Mouse (Mus musculus): ENCODE measurements around the gene Amdhd2.
"Not testable (repeated sequence)": the region's sequence is repeated elsewhere in the genome, so short reads cannot be mapped to it uniquely, and the experiment has no call there.

Amdhd2 gene

DNA sequence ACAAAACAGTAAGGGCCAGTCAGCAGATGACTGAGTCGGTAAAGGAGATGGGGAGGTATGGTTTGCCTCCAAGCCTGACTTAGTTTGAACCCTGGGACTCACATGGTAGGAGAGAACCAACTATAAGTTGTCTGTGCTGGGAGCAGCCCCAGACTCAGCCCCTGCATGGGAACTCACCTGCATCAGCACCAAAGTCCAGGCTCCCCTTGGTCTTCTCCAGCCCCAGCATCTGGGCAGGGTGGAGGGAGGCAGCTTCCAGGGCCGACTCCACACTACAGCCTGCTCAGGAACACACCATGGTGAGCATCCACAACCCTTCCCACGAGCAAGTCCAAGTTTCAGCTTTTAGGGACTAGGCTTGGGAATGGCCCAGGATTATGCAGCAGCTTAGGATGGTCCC lies 7.2 kb downstream of the Amdhd2 start:
- DNase-seq (ENCODE audit: low read depth, low spot score) = no peak

DNA sequence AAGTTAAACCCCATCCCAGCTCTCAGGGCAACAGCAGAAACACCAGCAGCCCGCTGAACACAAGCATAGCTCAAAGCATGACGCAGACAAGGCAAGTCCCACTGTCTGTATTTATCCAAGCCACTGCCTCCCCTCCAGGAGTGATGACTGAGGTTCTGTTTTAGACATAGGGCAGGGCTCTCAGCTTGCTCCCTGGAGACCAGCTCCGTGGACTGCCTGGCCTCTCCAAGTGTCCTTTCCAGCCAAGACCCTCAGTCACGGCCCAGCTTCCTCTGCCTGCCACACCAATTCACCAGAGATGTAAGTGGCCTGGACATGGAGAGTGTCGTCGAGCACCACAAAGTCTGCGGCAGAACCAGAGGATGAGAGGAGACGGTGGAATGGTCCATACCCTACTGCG lies 7.8 kb downstream of the Amdhd2 start:
- no peak for DNase-seq (ENCODE audit: low read depth, low spot score)

DNA sequence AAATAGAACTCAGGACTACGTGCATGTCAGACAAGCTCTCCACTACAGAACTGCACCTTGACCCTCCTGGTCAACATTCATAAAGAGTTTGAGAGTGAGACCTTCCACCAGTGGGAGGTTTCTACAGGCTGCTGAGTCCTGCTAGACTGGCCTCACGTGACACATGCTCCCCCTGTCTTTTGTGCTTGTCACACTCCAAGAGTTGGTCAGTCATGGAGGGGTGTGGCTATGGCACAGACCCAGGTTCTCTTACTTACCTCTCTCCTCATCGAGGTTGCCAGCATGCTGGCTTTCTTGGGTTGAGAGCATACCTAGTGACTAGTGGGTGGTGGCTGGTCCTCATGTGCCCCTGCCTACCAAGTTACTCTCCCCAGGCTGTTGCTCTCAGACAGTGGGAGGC lies 9.1 kb downstream of the Amdhd2 start:
- no peak for DNase-seq (ENCODE audit: low read depth, low spot score)

DNA sequence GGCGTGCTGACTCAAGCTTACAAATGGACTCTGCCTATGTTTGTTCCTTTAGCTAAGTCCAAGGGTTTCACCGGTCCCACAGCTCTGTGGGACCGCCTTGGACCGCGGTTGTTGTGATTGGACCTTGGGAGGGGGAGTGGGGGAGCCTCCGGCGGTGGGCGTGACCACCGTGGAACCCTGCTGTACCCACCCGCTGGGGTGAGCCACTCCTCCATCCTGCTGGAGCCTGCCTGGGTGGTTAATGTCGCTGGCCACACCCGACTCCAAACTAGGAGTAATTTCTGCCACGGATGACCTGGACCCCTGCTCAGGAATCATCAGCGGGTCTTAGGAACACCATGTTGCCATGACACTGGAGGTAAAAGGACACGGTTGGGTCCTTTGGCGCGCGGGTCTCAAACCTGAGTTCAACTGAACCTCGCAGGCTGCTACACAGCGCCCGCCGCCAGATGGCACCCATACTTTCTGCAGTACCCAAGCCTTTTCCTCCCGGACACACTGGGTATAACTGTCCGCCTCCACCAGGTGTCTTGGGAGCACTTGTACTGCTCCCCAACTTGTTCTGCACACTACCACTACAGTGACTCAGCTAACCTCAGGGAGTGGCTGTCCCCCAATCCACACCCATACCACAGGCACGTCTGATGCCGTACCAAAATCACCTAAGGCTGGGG lies 11.5 kb downstream of the Amdhd2 start:
- peak; percentile 97 for DNase-seq (ENCODE audit: low read depth, low spot score)

DNA sequence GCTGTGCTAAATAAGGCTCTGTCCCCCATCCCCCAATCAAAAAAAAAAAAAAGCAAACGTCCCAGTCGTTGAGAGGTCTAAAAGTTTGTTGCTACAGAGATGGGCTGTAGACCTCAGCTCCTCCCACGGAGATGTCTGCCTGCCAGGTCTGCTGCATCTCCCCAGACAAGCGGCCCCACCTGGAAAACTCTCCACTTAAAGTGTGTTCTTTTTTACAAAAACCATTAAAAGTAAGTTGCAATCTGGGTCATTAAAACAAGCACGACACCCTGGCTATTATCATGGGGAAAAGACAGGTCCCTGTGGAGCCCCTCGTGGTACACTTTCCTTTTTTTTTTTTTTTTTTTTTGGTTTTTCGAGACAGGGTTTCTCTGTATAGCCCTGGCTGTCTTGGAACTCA lies 12.2 kb downstream of the Amdhd2 start:
- DNase-seq (ENCODE audit: low read depth, low spot score) = peak; percentile 66

DNA sequence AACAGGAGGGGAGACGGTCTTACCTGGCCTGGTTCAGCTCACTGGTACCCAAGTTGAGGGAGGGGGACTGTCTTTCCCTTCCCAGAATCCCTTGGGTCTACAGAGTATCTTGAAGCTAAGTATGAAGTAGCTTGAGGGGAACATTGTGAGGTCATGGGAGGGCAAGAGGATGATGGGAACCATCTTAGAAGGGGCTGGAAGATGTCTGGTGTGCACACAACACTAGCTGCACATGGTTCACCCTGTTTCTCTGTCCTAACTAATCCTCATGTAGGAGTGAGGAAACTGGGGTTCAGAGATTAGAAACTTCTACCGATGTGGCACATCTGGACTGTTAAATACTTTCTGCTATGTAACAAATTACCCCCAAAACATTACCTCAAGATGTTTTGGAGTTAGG lies 12.7 kb downstream of the Amdhd2 start, which contains the start of gene Pdpk1:
Gene Pdpk1 (minus strand): TSS at position 101 of the 400 bp plus-strand sequence.
- DNase-seq (ENCODE audit: low read depth, low spot score) = no peak

DNA sequence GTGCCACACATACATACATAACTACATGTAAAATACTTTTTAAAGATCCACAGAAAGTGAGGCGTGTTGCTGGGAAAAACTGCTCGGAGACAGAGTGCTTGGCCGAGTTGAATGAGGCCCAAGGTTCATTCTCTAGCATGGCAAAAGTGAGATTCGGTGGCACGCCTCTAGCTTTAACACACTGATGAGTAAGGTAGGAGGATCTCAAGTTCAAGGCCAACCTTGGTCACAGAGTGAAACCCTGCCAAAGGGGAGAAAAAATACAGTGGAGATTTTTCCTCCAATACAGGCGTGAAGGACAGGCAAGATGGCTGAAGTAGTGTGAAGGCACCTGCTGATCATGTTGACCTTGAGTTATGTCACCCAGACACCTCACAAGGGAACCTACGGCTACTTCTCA lies 14.1 kb downstream of the Amdhd2 start:
- no peak for DNase-seq (ENCODE audit: low read depth, low spot score)

DNA sequence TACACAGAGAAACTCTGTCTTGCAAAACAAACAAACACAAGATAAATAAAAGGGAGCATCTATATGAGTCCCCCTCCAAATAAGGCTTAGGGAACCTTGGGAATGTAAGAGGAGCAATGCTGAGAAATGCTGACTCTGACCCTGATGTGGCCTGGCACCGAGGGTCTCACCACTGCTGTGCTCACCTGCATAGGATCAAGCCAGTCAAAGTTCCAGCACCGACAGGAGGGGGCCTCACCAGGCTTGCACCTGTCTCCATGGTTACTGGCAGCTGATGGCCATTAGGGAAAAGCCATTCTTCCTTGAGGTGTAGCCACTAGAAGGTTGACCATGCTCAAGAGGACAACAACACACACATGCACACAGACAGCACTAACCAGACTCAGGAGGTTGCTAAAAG lies 20.7 kb downstream of the Amdhd2 start:
- DNase-seq (ENCODE audit: low read depth, low spot score) = no peak

DNA sequence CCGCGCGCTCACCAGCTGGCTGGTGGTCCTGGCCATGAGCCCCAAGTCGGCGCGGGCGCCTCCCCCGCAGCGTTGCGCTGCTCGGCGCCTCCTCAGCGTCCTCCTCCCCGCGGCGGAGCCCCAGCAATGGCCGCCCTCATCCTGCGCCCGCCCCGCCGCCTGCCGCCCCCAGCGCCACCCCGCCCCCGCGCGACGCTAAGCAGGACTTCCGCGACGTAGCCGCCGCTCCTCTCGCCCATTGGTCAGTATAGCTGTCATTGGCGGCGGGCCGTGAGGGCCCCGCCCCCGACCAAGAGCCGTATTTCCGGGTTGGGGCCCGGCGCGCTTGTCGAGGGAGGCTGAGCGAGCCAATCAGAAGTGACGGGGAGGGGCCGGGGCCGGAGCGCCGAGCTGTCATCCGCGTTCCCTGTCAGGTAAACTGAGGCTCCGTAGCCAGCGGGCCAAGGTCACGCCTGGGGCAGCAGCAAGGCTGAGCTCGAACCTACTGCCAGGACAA lies 22.1 kb downstream of the Amdhd2 start:
- DNase-seq (ENCODE audit: low read depth, low spot score) = peak; percentile 99

DNA sequence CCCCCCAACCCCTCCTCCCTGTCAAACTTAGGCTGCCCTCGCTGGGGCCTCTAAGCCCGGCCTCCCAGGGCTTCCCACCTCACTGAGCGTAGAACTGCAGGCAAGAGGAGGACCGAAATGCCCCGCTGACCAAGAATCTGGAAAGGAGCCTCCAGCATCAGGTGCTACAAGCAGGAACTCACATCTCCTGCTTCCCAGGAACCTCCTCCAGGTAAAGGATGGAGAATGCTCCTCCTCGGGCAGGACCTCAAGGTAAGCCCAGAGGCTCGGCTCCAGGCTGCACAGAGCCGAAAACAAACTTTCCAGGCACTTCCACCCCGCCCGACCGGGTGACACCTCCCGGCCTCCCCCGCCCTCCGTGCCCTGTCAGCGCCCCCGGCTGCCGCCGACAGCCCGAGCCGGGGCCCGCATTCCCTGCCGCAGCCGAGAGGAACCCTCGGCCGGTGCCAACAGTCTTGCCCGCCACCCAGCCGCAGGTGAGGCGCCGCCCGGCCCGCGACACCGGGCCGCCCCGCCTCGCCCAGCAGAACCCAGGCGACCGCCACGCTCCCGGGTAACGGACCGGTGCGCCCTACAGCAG lies 22.6 kb downstream of the Amdhd2 start:
- peak; percentile 38 for DNase-seq (ENCODE audit: low read depth, low spot score)

DNA sequence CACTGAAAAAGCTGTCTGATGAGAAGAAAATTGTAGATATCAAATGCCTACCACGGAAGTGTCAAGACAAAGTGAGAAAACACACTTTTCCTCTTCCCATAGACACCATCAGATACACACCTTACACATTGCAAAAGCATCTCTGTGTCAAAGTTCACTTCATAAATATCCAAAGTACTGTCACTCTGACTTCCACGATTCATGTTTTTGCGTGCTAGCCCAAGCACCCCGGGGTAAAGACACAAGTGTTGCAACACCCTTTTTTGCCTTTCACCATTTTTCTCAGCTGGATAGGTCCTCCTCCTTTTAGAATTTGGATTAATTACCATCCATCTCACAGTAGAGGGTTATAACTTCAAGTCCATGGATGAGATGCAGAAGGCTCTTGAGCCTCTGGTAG lies 23.6 kb downstream of the Amdhd2 start:
- DNase-seq (ENCODE audit: low read depth, low spot score) = no peak

DNA sequence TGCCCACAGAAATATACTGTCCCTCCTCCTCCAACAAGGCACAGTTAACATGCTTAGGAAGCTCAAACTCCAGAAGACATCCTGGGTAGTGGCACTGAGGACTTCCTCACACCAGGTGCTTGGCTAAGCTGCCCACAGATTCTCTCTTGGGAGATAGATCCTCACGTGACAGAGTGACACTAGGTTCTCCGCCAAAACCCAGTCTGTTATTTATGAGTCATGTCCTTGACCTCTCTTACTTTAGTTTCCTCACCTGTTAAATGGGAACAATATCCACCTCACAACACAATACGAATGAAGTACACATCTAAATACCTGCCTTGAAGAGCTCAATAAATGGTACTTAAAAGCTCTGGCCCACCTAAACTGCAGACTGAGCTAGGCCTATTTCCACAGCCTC lies 24.3 kb downstream of the Amdhd2 start:
- DNase-seq (ENCODE audit: low read depth, low spot score) = peak; percentile 85

DNA sequence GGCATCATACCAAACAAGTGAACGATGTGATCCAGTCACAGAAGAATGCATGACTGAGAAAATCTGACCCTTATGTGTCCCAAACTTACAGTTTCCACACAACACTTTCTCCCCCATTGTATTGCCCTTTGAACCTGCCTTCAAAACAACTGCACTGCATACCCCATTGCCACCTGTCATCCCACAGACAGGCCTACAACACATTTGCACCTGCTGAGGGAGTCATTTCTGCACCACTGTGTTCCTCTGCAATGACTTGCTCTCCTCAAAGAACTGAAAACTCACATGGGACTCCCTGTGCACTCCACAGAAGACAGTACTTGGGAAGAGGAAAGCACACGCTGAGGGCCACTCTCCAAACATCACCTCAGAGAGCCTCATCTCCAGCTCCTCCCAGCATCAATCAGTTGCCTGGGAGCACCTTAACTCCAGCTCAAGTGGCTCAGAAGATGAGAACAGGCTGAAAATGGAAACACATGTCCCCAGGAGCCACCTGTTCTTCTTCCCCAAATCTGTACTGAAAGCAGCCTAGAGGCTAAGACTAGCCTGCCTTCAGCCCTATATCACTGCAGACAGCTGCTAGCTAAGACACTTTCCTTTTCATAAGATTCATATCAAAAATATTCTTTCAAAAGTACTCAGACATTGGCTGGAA lies 26.2 kb downstream of the Amdhd2 start:
- DNase-seq (ENCODE audit: low read depth, low spot score) = no peak

DNA sequence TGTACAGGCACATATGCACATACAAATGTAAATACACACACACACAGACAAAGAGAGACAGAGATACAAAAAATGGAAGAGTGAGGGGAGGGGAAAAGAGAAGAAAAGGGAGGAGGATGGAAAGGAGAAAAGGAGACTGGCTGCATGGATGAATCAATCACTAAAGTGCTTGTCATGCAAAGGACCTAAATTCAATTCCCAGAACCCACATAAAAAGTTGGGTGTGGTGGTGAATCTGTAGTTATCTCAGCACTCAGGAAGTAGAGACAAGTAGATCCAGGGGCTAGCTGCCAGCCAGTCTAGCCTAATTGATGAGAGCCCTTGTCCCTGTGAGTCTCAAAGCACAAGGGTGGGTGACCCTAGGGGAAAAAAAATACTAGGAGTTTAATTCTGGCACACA lies 29.5 kb downstream of the Amdhd2 start:
- DNase-seq (ENCODE audit: low read depth, low spot score) = peak; percentile 73

DNA sequence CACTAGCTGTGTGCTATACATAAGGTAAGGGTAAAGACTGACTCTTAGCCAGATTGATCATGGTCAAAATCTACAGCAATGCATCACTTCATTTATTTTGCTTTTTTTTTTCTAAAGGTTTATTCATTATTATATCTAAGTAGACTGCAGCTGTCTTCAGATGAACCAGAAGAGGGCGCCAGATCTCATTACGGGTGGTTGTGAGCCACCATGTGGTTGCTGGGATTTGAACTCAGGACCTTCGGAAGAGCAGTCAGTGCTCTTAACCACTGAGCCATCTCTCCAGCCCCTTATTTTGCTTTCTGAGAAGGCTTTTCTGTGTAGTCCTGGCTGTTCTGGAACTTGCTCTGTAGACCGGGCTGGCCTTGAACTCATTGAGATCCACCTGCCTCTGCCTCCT lies 30.6 kb downstream of the Amdhd2 start:
- not testable (repeated sequence) for DNase-seq (ENCODE audit: low read depth, low spot score)

DNA sequence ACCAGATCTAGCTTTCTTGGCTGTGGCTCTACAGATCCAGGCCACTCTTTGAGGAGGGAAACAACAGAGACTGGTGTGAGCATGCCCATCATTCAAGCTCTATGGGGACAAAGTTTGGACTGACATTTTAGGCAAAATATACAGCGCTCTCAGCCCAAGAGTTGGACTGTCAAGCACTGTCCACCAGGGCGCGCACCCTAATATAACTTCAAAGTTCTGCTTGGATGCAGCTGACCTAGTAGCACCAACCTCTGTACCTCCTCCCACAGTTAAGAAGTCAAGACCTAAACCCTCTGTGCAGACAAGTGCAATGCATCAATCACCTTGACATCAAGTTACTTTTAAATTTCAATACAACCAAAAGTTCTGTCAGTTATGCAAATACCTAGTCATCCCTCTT lies 32.0 kb downstream of the Amdhd2 start:
- DNase-seq (ENCODE audit: low read depth, low spot score) = peak; percentile 62

DNA sequence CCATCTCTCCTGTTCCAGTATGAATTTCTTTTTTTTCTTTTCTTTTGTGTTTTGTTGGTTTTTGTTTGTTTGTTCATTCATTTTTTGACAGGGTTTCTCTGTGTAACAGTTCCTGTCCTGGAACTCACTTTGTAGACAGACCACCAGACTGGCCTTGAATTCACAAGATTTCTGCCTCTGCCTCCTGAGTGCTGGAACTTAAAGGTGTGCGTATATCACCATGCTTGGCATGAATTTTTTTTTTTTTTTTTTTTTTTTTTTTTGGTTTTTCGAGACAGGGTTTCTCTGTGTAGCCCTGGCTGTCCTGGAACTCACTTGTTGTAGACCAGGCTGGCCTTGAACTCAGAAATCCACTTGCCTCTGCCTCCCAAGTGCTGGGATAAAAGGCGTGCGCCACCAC lies 34.3 kb downstream of the Amdhd2 start:
- DNase-seq (ENCODE audit: low read depth, low spot score) = not testable (repeated sequence)

DNA sequence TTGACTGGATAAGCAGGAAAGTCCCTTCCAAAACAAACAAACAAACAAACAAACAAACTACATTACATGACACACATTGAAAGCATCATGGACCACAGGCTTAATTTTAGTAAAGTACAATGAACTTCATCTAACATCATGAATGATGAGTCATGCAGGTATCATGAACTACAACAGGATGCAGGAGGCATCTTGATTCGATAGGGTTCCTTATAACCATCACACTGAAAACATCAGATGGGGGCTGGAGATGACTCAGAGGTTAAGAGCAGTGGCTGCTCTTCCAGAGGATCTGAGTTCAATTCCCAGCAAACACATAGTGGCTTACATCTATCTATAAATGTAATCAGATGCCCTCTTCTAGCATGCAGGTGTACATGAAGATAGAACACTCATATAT lies 36.0 kb downstream of the Amdhd2 start:
- no peak for DNase-seq (ENCODE audit: low read depth, low spot score)

DNA sequence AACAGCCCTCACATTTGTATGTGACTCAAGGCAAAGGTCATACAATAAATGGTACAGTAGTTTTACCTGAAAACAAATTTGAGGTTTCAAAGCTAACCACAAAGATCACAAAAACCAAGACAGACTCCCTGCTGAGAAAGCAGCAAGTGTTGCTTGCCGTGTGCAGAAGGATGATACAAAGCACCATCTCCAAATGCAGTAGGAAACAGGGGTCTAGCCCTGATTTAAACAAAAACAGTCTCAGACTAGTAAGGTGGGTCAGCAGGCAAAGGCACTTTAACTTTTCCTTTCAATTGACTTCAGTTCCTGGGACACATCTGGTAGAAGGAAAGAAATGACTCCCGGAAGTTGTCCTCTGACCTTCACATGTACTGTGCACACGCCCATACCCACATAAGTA lies 36.8 kb downstream of the Amdhd2 start:
- DNase-seq (ENCODE audit: low read depth, low spot score) = peak; percentile 46

DNA sequence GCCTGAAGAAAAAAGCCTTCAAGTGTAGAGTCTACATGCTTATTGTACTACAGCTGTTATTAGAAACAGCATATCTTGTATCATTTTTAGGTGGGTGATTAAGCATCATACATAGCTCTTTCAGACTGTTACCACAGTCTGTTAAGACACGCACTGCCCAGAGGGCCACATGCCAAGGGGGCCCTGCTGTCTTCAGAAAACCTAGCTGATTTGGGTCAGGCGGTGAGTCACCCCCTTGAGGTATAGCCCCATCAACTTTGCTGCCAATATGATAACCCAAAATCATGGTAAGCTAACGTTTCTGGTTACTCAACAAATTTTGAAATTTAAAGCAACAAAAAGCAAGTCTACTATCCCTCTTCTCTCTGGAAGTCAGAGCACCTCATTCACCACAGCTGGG lies 44.1 kb downstream of the Amdhd2 start:
- DNase-seq (ENCODE audit: low read depth, low spot score) = no peak

DNA sequence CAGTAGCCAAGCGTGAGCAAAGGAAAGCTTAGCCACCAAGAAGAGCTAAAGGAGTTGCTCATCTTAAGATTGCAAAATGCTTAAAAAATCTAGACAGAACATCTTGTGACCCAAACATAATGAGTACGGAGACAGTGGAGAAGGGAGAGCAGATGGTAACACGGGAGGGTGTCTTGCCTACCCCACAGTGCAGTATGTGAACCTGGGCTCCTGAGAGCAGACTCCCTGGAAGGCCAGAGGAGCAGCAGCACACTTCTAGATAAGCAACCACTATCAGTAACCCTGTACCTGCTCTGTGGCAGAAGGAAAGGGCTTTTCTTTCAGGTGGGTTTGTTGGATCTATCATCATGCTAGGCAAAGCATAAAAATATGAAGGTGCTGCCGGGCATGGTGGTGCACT lies 50.5 kb downstream of the Amdhd2 start:
- no peak for DNase-seq (ENCODE audit: low read depth, low spot score)

DNA sequence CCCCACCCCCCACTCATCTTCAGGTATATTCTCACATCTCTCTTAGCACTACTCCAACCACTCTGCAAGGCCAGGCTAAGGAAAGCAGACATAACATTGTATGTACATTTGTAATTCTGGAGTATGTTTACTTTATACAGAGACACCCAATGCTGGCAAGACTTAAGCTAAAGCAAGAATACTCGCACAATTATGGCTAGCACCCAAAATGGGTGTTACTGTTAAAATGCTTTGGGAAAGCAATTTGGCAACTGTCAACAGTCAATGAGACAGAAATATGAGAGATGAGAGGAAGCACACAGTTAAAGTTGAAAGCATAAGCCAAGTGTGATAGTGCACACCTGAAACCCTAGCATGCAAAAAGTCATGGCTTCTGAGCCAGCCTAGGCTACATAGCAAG lies 52.3 kb downstream of the Amdhd2 start:
- no peak for DNase-seq (ENCODE audit: low read depth, low spot score)

DNA sequence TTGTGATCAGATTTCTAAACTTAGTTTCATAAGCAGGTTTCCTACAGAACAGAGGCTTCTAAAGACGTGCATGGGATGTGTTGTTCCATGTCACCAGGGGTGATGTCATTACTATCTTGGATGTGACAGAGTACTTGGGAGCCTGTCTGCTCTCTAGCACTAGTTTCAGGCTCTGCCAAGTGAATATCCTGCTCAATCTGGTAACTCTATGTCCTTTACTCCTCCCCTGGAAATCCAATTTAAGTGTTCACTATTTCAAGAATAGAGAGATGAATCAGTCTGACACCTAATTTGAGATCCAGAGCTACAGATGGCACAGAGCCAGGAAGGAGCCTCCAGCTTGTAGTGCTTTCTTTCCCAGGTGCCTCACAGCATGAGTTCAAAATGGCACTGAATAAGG lies 54.7 kb downstream of the Amdhd2 start:
- DNase-seq (ENCODE audit: low read depth, low spot score) = no peak

All from ZHBTc4 (cell line).